Mouse (Mus musculus) gastrocnemius, postnatal 4 days (tissue): ENCODE measurements around the gene Agps. TPM values are rescaled to one million over a fixed set of nuclear protein-coding genes. Genes with fewer than 3 reads are reported as not detected.

Experiments
- DNase-seq, 2 experiments: peaks; one replicate each; pipeline ENCODE4 v3.0.0; 2021 to 2022; ENCODE audit warnings: low spot score in 2 of 2, mixed read lengths in 2 of 2
- long read RNA-seq, 2 experiments: library from polyadenylated mRNA; stranded (forward); transcript quantifications; one replicate each; pipeline ENCODE4 v2.0.0; 2021
- total RNA-seq, 2 experiments: library from RNA; stranded (reverse); gene quantifications; 2 replicates each; pipeline ENCODE4 v1.2.3; 2021

The Agps gene
- total RNA-seq = 10 to 100 TPM; 39.8 to 43.9 TPM
- long read RNA-seq, experiment 1, full-length matches to known transcripts = 23 of 30 reads
- long read RNA-seq, experiment 1, partial matches to known transcripts = 2 of 30 reads
- long read RNA-seq, experiment 1, other reads (novel, unspliced or antisense) = 5 of 30 reads
- long read RNA-seq, experiment 2, full-length matches to known transcripts = 30 of 45 reads
- long read RNA-seq, experiment 2, partial matches to known transcripts = 5 of 45 reads
- long read RNA-seq, experiment 2, other reads (novel, unspliced or antisense) = 10 of 45 reads

GRCm38 (mm10) chr2:75831881-75832633, at the start of gene Agps:
Agps (plus strand) TSS chr2:75832177.
- DNase-seq = peak; percentile 63 to 85

GRCm38 (mm10) chr2:75786075-75786474, 45.9 kb upstream of the Agps start:
- DNase-seq = peak in 1 of 2 experiments; percentile 32

GRCm38 (mm10) chr2:75788511-75788910, 43.5 kb upstream of the Agps start:
- no peak for DNase-seq

GRCm38 (mm10) chr2:75789959-75790523, 41.9 kb upstream of the Agps start:
- no peak for DNase-seq

GRCm38 (mm10) chr2:75791561-75792308, 40.2 kb upstream of the Agps start:
- no peak for DNase-seq

GRCm38 (mm10) chr2:75792377-75793203, 39.4 kb upstream of the Agps start:
- DNase-seq = no peak

GRCm38 (mm10) chr2:75796181-75796580, 35.8 kb upstream of the Agps start:
- DNase-seq = no peak

GRCm38 (mm10) chr2:75798434-75798970, 33.5 kb upstream of the Agps start:
- no peak for DNase-seq

- DNase-seq = no peak
Measured at GRCm38 (mm10) chr2:75805767-75806166, 26.2 kb upstream of the Agps start.

GRCm38 (mm10) chr2:75806891-75807290, 25.1 kb upstream of the Agps start:
- DNase-seq = no peak

GRCm38 (mm10) chr2:75807460-75807859, 24.5 kb upstream of the Agps start:
- DNase-seq = no peak

- DNase-seq = no peak
Measured at GRCm38 (mm10) chr2:75814880-75815279, 17.1 kb upstream of the Agps start.

- DNase-seq = no peak
Measured at GRCm38 (mm10) chr2:75815521-75815920, 16.5 kb upstream of the Agps start.

- DNase-seq = no peak
Measured at GRCm38 (mm10) chr2:75816673-75817072, 15.3 kb upstream of the Agps start.

GRCm38 (mm10) chr2:75818719-75819118, 13.3 kb upstream of the Agps start:
- no peak for DNase-seq

GRCm38 (mm10) chr2:75819796-75820195, 12.2 kb upstream of the Agps start:
- DNase-seq = no peak

GRCm38 (mm10) chr2:75821971-75822751, 9.8 kb upstream of the Agps start:
- DNase-seq = no peak

GRCm38 (mm10) chr2:75823736-75824135, 8.2 kb upstream of the Agps start:
- DNase-seq = no peak

- DNase-seq = no peak
Measured at GRCm38 (mm10) chr2:75824144-75824543, 7.8 kb upstream of the Agps start.

GRCm38 (mm10) chr2:75824846-75825245, 7.1 kb upstream of the Agps start:
- DNase-seq = no peak
